Mouse (Mus musculus) myocyte (in vitro differentiated cells): Measurements from ENCODE around the gene Cntfr.
A peak's percentile ranks its signal among the peaks of the same experiment; 100 is the strongest.

ENCODE experiments used
- CEBPB ChIP-seq: IDR thresholded peaks from 2 replicates; pipeline ENCODE4 v1.6.1; 2011; ENCODE audit warnings: mild to moderate bottlenecking, moderate library complexity; ENCODE audit not compliant: poor library complexity, insufficient read depth, severe bottlenecking
- E2F4 ChIP-seq: IDR thresholded peaks from one replicate; pipeline ENCODE4 v1.6.1; 2011; ENCODE audit warnings: mild to moderate bottlenecking, control low read depth, moderate library complexity; ENCODE audit not compliant: insufficient read depth
- MAX ChIP-seq: IDR thresholded peaks from one replicate; pipeline ENCODE4 v1.6.1; 2011; ENCODE audit warnings: low read depth, mild to moderate bottlenecking, control low read depth
- MYOD1 ChIP-seq, 3 experiments: IDR thresholded peaks; one replicate each; pipeline ENCODE4 v1.6.1; 2011; ENCODE audit warnings: control low read depth in 2 of 3, low read depth in 2 of 3, mild to moderate bottlenecking in 2 of 3, moderate library complexity in 1 of 3; ENCODE audit not compliant: insufficient read length in 2 of 3, control insufficient read depth in 1 of 3
- MYOG ChIP-seq, 3 experiments: IDR thresholded peaks; one replicate each; pipeline ENCODE4 v1.6.1; 2011; ENCODE audit warnings: control low read depth in 2 of 3, low read depth in 2 of 3, mild to moderate bottlenecking in 2 of 3; ENCODE audit not compliant: insufficient read length in 2 of 3, control insufficient read depth in 1 of 3, insufficient read depth in 1 of 3
- POLR2A ChIP-seq: IDR thresholded peaks from one replicate; pipeline ENCODE4 v1.6.1; 2011; ENCODE audit warnings: low read depth, mild to moderate bottlenecking, control low read depth, moderate library complexity; ENCODE audit not compliant: insufficient read length
- POLR2AphosphoS2 ChIP-seq: IDR thresholded peaks from one replicate; pipeline ENCODE4 v1.6.1; 2011; ENCODE audit warnings: low read depth, control low read depth; ENCODE audit not compliant: insufficient read length
- SRF ChIP-seq: IDR thresholded peaks from one replicate; pipeline ENCODE4 v1.6.1; 2011; ENCODE audit warnings: low read depth; ENCODE audit not compliant: control insufficient read depth, insufficient read length
- TCF12 ChIP-seq: IDR thresholded peaks from one replicate; pipeline ENCODE4 v1.6.1; 2011; ENCODE audit warnings: mild to moderate bottlenecking, control low read depth; ENCODE audit not compliant: poor library complexity, insufficient read depth, severe bottlenecking

GRCm38 (mm10) chr4:41740380-41741157 is 43.7 kb upstream of the Cntfr start:
- TF ChIP-seq MAX (peak; percentile 41), MYOD1 (IDR thresholded peaks at IDR 0.05; ENCODE audit: control insufficient read depth in 1 of 3, insufficient read length in 2 of 3, low read depth in 2 of 3) (no peak), TCF12 (no peak), POLR2A (no peak), SRF (no peak), CEBPB (no peak), E2F4 (no peak), MYOG (IDR thresholded peaks at IDR 0.05; ENCODE audit: control insufficient read depth in 1 of 3, insufficient read depth in 1 of 3, insufficient read length in 2 of 3, low read depth in 2 of 3) (no peak), POLR2AphosphoS2 (no peak)
